Mouse (Mus musculus): ENCODE measurements around the gene Tet2. TPM values are rescaled to one million over a fixed set of nuclear protein-coding genes. Genes with fewer than 3 reads are reported as not detected.

Gene Tet2
- total and polyA plus RNA-seq, 3 experiments, result 6.8 to 101 (median 10.9) TPM

DNA sequence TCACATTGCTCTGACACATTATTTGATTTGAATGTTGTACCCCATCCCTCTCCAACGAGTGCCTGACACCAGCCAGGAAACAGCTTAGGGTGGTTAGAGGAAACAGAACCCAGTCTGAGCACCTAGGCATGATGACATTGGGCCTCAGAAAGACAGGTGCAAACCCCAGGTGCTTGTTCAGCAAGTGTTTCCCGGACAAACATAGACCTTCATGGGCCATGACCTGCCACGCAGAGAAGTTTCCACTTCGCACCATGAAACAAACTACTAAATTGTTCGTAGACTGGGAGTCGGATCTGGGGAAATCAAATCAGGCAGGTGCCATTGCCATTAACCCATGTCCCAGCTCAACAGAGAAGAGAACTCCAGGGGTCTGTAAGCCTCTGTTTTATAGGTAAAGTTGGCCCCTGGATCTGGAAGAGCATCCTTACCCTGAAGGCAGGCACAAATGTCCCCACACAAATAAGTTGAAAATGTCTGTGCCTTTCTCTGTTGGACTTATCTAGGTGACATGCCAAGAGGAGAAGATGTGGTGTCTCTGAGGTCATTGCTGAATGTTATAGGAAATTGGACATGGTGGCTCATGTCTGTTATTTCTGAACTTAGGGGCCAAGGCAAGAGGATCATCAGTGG lies 109.7 kb downstream of the Tet2 start:
- no peaks in the 10 kb centered on the region for H3K79me2 ChIP-seq (ENCODE audit: control insufficient read depth, insufficient read depth, low read length, poor library complexity)
- no peaks in the 10 kb centered on the region for H3K9me3 ChIP-seq (replicated peaks; ENCODE audit: insufficient read depth, low read length)
- no peak for DNase-seq (ENCODE audit: low read depth, low spot score)
- no peaks in the 10 kb centered on the region for H3K4me1 ChIP-seq (ENCODE audit: control insufficient read depth in 1 of 2, insufficient read depth in 2 of 2, low read length in 2 of 2)
- TF ChIP-seq ZNF384 (IDR thresholded peaks at IDR 0.05; ENCODE audit: low read depth, low read length), result no peak
- TF ChIP-seq MAZ (IDR thresholded peaks at IDR 0.05; ENCODE audit: low read depth, low read length), result no peak
- no peak for TF ChIP-seq RAD21 (IDR thresholded peaks at IDR 0.05; ENCODE audit: low read depth, low read length)
- H3K4me3 ChIP-seq (ENCODE audit: control insufficient read depth in 1 of 2, insufficient read depth in 1 of 2, low read depth in 2 of 2, low read length in 2 of 2), result no peak overlapping the region
- H3K27ac ChIP-seq (ENCODE audit: control insufficient read depth, low read depth, low read length), result no peak overlapping the region
- H3K36me3 ChIP-seq (ENCODE audit: control insufficient read depth in 1 of 2, insufficient read depth in 2 of 2, low read length in 2 of 2), result no peaks in the 10 kb centered on the region
- H3K27me3 ChIP-seq (ENCODE audit: control insufficient read depth in 1 of 2, insufficient read depth in 2 of 2, low read length in 2 of 2), result no peaks in the 10 kb centered on the region
- no peak overlapping the region for H3K9ac ChIP-seq (ENCODE audit: control insufficient read depth, low read depth, low read length, poor library complexity, severe bottlenecking)

GRCm38 (mm10) chr3:133429394-133430173 lies 115.4 kb downstream of the Tet2 start:
- DNase-seq (ENCODE audit: low read depth, low spot score), result no peak
- Histone ChIP-seq H3K79me2 (ENCODE audit: control insufficient read depth, insufficient read depth, low read length, poor library complexity) (no peaks in the 10 kb centered on the region), H3K4me3 (ENCODE audit: control insufficient read depth in 1 of 2, insufficient read depth in 1 of 2, low read depth in 2 of 2, low read length in 2 of 2) (no peak overlapping the region), H3K9ac (ENCODE audit: control insufficient read depth, low read depth, low read length, poor library complexity, severe bottlenecking) (no peak overlapping the region), H3K36me3 (ENCODE audit: control insufficient read depth in 1 of 2, insufficient read depth in 2 of 2, low read length in 2 of 2) (no peaks in the 10 kb centered on the region), H3K9me3 (replicated peaks; ENCODE audit: insufficient read depth, low read length) (no peaks in the 10 kb centered on the region), H3K4me1 (ENCODE audit: control insufficient read depth in 1 of 2, insufficient read depth in 2 of 2, low read length in 2 of 2) (no peaks in the 10 kb centered on the region), H3K27me3 (ENCODE audit: control insufficient read depth in 1 of 2, insufficient read depth in 2 of 2, low read length in 2 of 2) (no peaks in the 10 kb centered on the region), H3K27ac (ENCODE audit: control insufficient read depth, low read depth, low read length) (no peak overlapping the region)
- no peak for TF ChIP-seq KAT2A (conservative IDR thresholded peaks at IDR 0.05; ENCODE audit: low read depth, low read length)
- TF ChIP-seq MAFK (IDR thresholded peaks at IDR 0.05; ENCODE audit: borderline replicate concordance, low read depth, low read length), result no peak
- no peak for TF ChIP-seq SMC3 (IDR thresholded peaks at IDR 0.05; ENCODE audit: low read depth, low read length)
- TF ChIP-seq RCOR1 (IDR thresholded peaks at IDR 0.05; ENCODE audit: low read depth, low read length), result no peak
- TF ChIP-seq MAX (IDR thresholded peaks at IDR 0.05; ENCODE audit: low read length), result no peak
- no peak for TF ChIP-seq POLR2A (IDR thresholded peaks at IDR 0.05; ENCODE audit: control insufficient read depth in 1 of 2, insufficient read depth in 1 of 2, low read depth in 1 of 2, low read length in 2 of 2, poor library complexity in 1 of 2)
- no peak for TF ChIP-seq NELFE (IDR thresholded peaks at IDR 0.05; ENCODE audit: low read depth, low read length)
- no peak for TF ChIP-seq MAZ (IDR thresholded peaks at IDR 0.05; ENCODE audit: low read depth, low read length)
- no peak for TF ChIP-seq POLR2AphosphoS2 (IDR thresholded peaks at IDR 0.05; ENCODE audit: low read length)
- no peak for TF ChIP-seq SIN3A (IDR thresholded peaks at IDR 0.05; ENCODE audit: low read length)
- no peak for TF ChIP-seq GABPA (IDR thresholded peaks at IDR 0.05; ENCODE audit: low read depth, low read length)
- TF ChIP-seq USF2 (IDR thresholded peaks at IDR 0.05; ENCODE audit: borderline replicate concordance in 1 of 2, insufficient read depth in 1 of 2, low read depth in 1 of 2, low read length in 2 of 2), result no peak
- no peak for TF ChIP-seq CTCF (IDR thresholded peaks at IDR 0.05 in 2 of 3, conservative IDR thresholded peaks at IDR 0.05 in 1 of 3; ENCODE audit: control insufficient read depth in 1 of 3, insufficient read depth in 1 of 3, low read depth in 2 of 3, low read length in 3 of 3, poor library complexity in 1 of 3, severe bottlenecking in 1 of 3)
